Mouse (Mus musculus) layer of hippocampus, adult 11-12 months (tissue): ENCODE data around the gene Nhsl1.

Experiments
- DNase-seq: peaks from one replicate; pipeline ENCODE4 v3.0.0; 2022; ENCODE audit warnings: low spot score

The Nhsl1 gene

GRCm38 (mm10) chr10:18483658-18484057 is 164.9 kb downstream of the Nhsl1 start:
- DNase-seq, result no peak

GRCm38 (mm10) chr10:18484731-18485130 is 165.9 kb downstream of the Nhsl1 start:
- DNase-seq, result no peak

- DNase-seq, result no peak
These were observed 169.5 kb downstream of the Nhsl1 start for GRCm38 (mm10) chr10:18488239-18488803.

GRCm38 (mm10) chr10:18489936-18490335 is 171.2 kb downstream of the Nhsl1 start:
- no peak for DNase-seq

- DNase-seq, result no peak
These were observed 173.2 kb downstream of the Nhsl1 start for GRCm38 (mm10) chr10:18491952-18492351.

- DNase-seq, result no peak
These were observed 174.5 kb downstream of the Nhsl1 start for GRCm38 (mm10) chr10:18493010-18493894.

GRCm38 (mm10) chr10:18494249-18494648 is 175.5 kb downstream of the Nhsl1 start:
- DNase-seq, result no peak

GRCm38 (mm10) chr10:18497066-18497465 is 178.3 kb downstream of the Nhsl1 start:
- DNase-seq, result no peak

GRCm38 (mm10) chr10:18501997-18502396 is 183.2 kb downstream of the Nhsl1 start:
- no peak for DNase-seq

- DNase-seq, result no peak
These were observed 186.9 kb downstream of the Nhsl1 start for GRCm38 (mm10) chr10:18505690-18506089.

- no peak for DNase-seq
These were observed 187.7 kb downstream of the Nhsl1 start for GRCm38 (mm10) chr10:18506501-18506946.

GRCm38 (mm10) chr10:18507869-18508473 is 189.2 kb downstream of the Nhsl1 start:
- no peak for DNase-seq

- DNase-seq, result peak; percentile 43
These were observed 189.8 kb downstream of the Nhsl1 start for GRCm38 (mm10) chr10:18508586-18508985.

GRCm38 (mm10) chr10:18510663-18511062 is 191.9 kb downstream of the Nhsl1 start:
- DNase-seq, result no peak

- DNase-seq, result no peak
These were observed 192.7 kb downstream of the Nhsl1 start for GRCm38 (mm10) chr10:18511496-18511895.

GRCm38 (mm10) chr10:18522556-18522955 is 203.8 kb downstream of the Nhsl1 start:
- DNase-seq, result no peak

GRCm38 (mm10) chr10:18525311-18525710 is 206.5 kb downstream of the Nhsl1 start:
- no peak for DNase-seq

GRCm38 (mm10) chr10:18525726-18526125 is 206.9 kb downstream of the Nhsl1 start:
- no peak for DNase-seq

GRCm38 (mm10) chr10:18526184-18526850 is 207.5 kb downstream of the Nhsl1 start:
- peak; percentile 52 for DNase-seq

GRCm38 (mm10) chr10:18526851-18527675 is 208.3 kb downstream of the Nhsl1 start:
- no peak for DNase-seq

- DNase-seq, result no peak
These were observed 209.0 kb downstream of the Nhsl1 start for GRCm38 (mm10) chr10:18527766-18528165.
